29 mouse cellular contexts compared by ENCODE assay signal in genomic region chr4:139519221-139519620, GRCm38 (mm10). TPM values are rescaled to one million over a fixed set of nuclear protein-coding genes. Genes with fewer than 3 reads are reported as not detected.
"Had no signal": no experiment of that assay in that cellular context is flagged by ENCODE, and none has a peak within 500 bp of the region (broad histone marks: within the 10 kb centered on the region; RNA-seq: fewer than 3 reads in every experiment).

No protein-coding gene starts in this region.

- H3K27me3 ChIP-seq: embryonic facial prominence, embryonic 12.5 days; embryonic facial prominence, embryonic 13.5 days; embryonic facial prominence, embryonic 15.5 days; forebrain, embryonic 12.5 days; forebrain, embryonic 13.5 days; forebrain, embryonic 15.5 days had no signal

- H3K27ac ChIP-seq: embryonic facial prominence, embryonic 12.5 days; embryonic facial prominence, embryonic 13.5 days; embryonic facial prominence, embryonic 15.5 days; forebrain, embryonic 10.5 days; forebrain, embryonic 12.5 days; forebrain, embryonic 13.5 days; forebrain, embryonic 15.5 days; gastrocnemius, adult 2 months; heart, adult 2 months had no signal

- H3K4me3 ChIP-seq: embryonic facial prominence, embryonic 12.5 days; embryonic facial prominence, embryonic 13.5 days; embryonic facial prominence, embryonic 15.5 days; erythroblast, embryonic 14.5 days; forebrain, embryonic 10.5 days; forebrain, embryonic 12.5 days; forebrain, embryonic 13.5 days; forebrain, embryonic 15.5 days; gastrocnemius, adult 2 months; heart, adult 2 months had no signal

- H3K9ac ChIP-seq: embryonic facial prominence, embryonic 12.5 days; embryonic facial prominence, embryonic 13.5 days; embryonic facial prominence, embryonic 15.5 days; forebrain, embryonic 12.5 days; forebrain, embryonic 13.5 days; forebrain, embryonic 15.5 days; forebrain, postnatal 0 days had no signal

- DNase-seq: cerebellum, adult 18-20 months; cerebellum, adult 2 months; cerebellum, adult 8-10 months; cerebellum, adult 9-10 months; cerebellum, adult 9-11 months; cerebellum, postnatal 10 days; cerebellum, postnatal 14 days; cerebellum, postnatal 25 days; cerebellum, postnatal 36 days; embryo, embryonic 11 days; forebrain, postnatal 0 days; gastrocnemius, adult 2 months; gastrocnemius, postnatal 10 days; gastrocnemius, postnatal 14 days; gastrocnemius, postnatal 25 days; gastrocnemius, postnatal 36 days; heart, adult 11 months; heart, adult 18-20 months; heart, adult 2 months had no signal

- H3K4me2 ChIP-seq: embryonic facial prominence, embryonic 12.5 days; embryonic facial prominence, embryonic 13.5 days; embryonic facial prominence, embryonic 15.5 days; forebrain, embryonic 12.5 days; forebrain, embryonic 13.5 days; forebrain, embryonic 15.5 days had no signal

- H3K36me3 ChIP-seq: embryonic facial prominence, embryonic 12.5 days; embryonic facial prominence, embryonic 13.5 days; embryonic facial prominence, embryonic 15.5 days; forebrain, embryonic 10.5 days; forebrain, embryonic 12.5 days; forebrain, embryonic 15.5 days had no signal

- H3K9me3 ChIP-seq: embryonic facial prominence, embryonic 12.5 days; embryonic facial prominence, embryonic 13.5 days; embryonic facial prominence, embryonic 15.5 days; forebrain, embryonic 10.5 days; forebrain, embryonic 12.5 days; forebrain, embryonic 13.5 days; forebrain, embryonic 15.5 days had no signal

- H3K4me1 ChIP-seq: embryonic facial prominence, embryonic 13.5 days; embryonic facial prominence, embryonic 15.5 days; forebrain, embryonic 12.5 days; forebrain, embryonic 13.5 days; forebrain, embryonic 15.5 days had no signal

- ATAC-seq: forebrain, embryonic 13.5 days; forebrain, embryonic 14.5 days; forebrain, embryonic 15.5 days; forebrain, embryonic 16.5 days; forebrain, postnatal 0 days had no signal

RNA-seq across cellular contexts. Expression of gene Iffo2, which starts 11.1 kb away (rescaled TPM):
- polyA plus RNA-seq: erythroblast, embryonic 14.5 days had no signal
